Mouse (Mus musculus): ENCODE measurements around the gene Slc35d3. TPM values are rescaled to one million over a fixed set of nuclear protein-coding genes. Genes with fewer than 3 reads are reported as not detected.

The Slc35d3 gene
- total RNA-seq, 4 experiments from 2014 or later = 6.7 to 10.3 (median 7.8) TPM

DNA sequence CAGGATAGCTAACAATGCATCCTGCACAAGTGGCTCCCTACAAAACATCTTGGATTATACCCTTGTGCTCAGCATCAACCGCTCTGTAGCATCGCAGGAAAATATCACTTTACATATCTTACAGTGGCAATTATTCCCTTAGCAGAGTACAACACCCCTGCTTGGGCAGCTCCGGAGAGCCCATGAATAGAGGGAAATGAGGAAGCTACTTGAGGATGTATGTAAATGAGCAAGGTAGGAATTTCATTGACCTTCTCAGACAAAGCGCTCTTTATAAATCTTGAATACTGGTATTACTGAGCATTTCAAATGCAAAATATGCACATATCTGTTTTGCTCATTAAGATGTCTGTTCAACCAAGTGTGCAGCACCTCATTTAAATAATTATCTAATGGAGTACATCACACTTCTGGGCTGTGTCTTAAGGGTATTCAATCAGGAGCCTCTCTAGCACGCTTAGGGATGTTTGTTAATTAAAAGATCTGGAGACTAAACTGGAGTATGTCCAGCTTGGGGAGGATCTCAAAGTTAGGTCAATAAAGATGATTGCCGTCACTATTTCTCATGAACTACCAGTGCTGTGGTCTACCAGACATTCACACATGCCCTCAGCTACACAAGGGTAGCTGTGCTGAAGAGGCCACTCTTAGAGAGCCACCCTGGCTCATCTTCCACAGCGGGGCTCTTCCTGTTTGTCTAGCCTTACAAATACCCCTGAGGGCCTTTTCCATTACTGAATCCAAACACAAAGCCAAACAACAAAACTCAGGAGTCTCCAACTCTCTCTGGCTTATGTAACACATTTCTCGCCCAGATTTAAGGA lies 15.2 kb downstream of the Slc35d3 start:
- DNase-seq (ENCODE audit: low spot score in 2 of 2) = no peak

DNA sequence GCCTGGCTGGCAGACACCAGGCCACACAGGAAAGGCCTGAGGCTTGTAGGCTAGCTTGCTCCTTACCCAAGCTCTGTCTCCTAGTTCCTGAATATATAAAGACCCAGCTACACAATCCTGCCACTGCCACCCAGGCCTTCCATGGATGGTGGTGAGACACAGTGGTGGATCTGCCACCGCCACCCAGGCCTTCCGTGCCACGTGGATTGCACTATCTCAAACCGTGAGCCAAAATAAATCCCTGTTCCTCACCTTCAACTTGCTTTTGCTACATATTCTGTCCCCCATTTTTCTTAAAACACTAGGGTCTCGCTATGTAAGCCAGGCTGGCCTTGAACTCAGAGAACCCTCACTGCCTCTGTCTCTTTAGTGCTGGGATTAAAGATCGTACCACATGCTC lies 17.0 kb downstream of the Slc35d3 start:
- DNase-seq (ENCODE audit: low spot score in 2 of 2) = no peak

DNA sequence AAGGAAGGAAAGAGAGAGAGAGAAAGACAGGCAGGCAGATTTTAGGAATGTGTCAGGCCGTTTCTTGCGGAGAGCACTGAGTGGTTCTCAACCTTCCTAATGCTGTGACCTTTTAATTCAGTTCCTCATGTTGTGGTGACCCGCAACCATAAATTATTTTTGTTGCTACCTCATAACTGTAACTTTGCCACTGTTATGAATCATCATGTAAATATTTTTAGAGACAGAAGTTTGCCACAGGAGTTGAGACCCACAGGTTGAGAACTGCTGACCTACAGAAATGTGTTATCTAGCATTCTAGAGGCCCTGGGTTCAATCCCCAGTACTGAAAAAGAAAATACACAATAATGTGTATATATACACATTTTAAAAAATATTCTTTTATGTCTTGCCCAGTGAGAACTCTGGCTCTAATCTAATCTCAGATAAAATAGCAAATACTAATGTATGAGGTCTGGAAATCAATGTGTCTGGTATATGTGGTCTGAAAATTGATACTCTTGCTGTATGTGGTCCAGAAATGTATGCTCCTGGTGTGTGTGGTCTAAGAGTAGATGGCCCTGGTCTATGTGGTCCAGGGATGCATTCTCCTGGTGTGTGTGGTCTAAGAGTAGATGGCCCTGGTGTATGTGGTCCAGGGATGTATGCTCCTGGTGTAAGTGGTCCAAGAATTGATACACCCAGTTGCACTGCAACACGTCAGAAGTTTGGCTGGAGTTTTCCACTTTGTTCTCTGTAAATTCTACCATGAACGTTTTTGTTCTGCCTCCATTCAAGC lies 20.0 kb downstream of the Slc35d3 start:
- DNase-seq (ENCODE audit: low spot score in 2 of 2) = no peak

DNA sequence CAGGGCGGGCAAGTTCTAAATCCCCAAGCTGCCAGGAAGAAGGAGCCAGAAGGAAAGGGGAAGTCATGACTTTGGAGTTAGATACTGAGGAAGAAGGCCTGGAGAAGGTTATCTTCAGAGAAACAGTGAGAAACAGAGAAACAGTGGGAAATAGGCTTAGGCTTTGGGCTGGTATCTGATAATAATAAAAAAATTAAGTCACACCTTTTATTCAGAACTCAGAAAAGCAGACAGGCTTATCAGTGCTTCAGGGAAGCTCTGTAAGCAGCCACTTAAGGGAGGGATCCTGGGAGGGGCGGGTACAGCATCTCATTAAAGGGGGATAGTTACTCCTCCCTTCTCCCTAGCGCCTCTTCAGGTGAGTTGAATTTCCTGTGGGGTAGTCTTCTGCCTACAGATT lies 30.3 kb downstream of the Slc35d3 start:
- DNase-seq (ENCODE audit: low spot score in 2 of 2) = no peak

DNA sequence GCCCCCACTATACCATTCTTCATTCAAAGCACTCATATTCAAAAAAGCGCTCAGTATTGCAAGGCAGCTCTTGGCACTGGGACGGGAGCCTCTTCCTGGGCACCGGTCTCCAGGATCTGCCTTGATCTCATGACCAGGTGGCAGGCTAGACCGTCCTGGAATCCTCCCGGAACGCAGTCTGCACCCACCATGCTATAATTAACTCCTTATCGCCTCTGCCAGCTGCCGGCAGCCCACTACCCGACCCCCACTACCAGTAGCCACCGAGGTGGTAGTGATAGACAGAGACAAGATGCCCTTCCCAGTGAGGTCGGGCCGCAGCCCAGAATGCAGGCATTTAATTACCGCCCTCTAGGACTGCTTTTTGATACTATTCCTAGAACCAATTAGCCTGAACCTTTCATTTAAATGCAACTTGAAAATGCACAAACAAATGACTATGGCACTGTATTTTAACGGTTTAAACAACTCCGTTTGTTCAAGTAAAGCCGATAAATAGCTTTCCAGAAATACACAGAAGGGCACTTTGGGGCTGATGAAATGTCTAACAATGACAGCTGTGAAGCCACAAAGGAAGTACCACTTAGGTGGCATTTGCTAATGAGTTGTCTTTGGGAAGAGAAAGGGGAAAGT lies 32.4 kb downstream of the Slc35d3 start:
- DNase-seq (ENCODE audit: low spot score in 2 of 2) = no peak

DNA sequence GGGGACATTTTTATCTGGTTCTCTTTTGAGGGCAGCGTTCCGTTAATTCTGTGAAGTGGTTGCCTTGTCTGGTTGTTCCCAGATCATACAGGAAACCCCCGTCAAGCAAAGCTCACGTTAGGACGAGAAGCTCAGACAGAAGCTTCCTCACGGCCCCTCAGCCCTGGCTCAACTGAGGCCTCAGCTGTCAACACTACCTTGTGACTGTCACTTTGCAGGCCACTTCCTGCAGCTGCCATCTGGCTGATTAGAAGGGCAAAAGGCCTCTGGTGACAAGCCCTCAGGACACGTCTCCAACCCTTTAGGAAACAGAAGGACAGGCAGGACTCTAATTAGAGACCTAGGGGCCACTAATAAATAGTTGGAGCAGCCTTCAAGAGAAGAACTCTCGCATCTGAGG lies 35.9 kb downstream of the Slc35d3 start:
- DNase-seq (ENCODE audit: low spot score in 2 of 2) = no peak

DNA sequence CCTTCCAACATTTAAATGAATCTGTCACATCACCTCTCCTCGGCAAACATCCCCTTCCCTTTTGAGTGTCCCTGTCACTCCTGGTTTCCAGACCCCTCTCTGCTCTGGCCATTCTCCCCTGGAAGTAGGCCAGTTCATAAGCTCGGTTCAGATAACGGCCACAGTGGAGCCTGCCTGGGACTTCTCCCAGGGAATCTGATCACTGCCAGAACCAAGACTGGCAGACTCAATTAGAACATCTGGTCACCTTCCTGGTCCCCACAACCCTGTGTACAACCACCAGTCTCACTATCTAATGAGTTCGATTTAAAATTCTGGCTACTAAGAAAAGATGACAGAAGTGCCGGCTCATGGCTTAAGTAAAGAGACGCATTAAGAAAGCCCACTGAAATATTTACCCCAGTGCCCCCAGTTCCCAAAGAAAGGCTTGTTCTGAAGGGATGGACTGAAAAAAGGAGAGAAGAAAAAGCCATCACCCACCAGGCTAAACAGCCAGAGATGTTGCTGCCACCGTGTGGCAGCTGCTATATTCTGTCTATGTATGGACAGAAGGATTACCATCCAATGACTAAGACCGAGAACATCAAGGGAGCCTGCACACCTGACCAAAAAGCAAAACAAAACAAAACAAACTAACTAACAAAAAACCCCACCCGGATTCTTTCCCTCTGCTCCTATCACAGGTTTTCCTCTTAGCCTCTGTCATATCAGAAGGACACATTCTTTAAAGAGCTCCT lies 39.7 kb downstream of the Slc35d3 start:
- DNase-seq (ENCODE audit: low spot score in 2 of 2) = peak in 1 of 2 experiments; percentile 18

DNA sequence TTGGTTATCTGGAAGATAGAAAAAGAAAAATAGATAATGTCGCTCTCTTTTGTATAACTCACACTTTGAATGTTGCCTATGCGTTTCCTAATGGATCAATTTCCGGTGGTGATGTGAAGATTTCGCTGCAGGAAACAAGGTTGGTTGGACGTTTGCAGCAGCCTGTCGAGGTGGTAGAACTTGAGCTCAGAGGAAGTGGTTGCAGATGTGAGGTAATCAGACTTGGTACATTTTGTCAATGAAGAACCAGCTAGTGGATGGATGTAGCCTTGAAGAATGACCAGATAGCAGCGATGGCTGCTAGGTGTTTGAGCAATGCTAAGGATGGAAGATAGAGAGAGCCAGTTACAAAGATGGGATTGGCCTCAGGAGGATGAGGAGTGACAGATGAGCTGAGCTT lies 46.5 kb downstream of the Slc35d3 start:
- DNase-seq (ENCODE audit: low spot score in 2 of 2) = no peak

DNA sequence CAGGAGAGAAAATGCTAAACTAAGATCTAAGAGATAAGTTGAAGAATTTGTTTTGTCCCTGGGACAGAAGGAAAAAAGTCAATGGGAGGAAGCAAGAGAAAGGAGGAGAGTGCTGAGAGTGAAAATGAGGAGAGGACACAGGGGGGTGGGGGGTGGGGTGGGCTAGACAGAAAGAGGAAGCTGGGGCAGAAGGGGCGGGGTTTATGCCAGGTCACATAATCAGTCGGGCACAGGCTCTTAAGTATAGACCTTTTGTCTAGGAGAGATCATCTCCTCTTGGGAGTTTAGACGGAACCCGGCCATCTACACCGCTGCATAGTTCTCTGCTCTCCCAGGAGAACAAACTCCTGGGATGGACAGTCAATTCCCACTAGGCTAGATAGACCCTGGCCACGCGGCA lies 48.3 kb downstream of the Slc35d3 start:
- DNase-seq (ENCODE audit: low spot score in 2 of 2) = no peak

Other genes with a start within 250 kb of the Slc35d3 start
- gene Il22ra2, start 229.5 kb downstream of the Slc35d3 start, total RNA-seq (2022) = not detected
- under 1 TPM; 0.17 to 0.63 (median 0.54) TPM for gene Il20ra, start 138.9 kb downstream of the Slc35d3 start, total RNA-seq (2022)
- gene Pex7, start 56.2 kb upstream of the Slc35d3 start, total RNA-seq (2022) = 10 to 100 TPM; 24.3 to 28.5 (median 26.6) TPM
- gene Map3k5, start 83.0 kb upstream of the Slc35d3 start, total RNA-seq (2022) = 10 to 100 TPM; 44.2 to 58.0 (median 49.3) TPM

Data from left cerebral cortex, adult 8-10 months (tissue).